Mouse (Mus musculus) E14TG2a.4 (cell line): ENCODE data around the gene Atp5s.

Source experiments
- H3K27me3 ChIP-seq: 2 replicates; pipeline ENCODE4 v1.6.1; 2014; ENCODE audit warnings: low read length, control low read depth; ENCODE audit not compliant: insufficient read depth
- H3K36me3 ChIP-seq: 2 replicates; pipeline ENCODE4 v1.6.1; 2014; ENCODE audit warnings: low read length, control low read depth; ENCODE audit not compliant: insufficient read depth
- H3K4me1 ChIP-seq: replicated peaks from 2 replicates; pipeline ENCODE4 v1.6.1; 2014; ENCODE audit warnings: low read depth, low read length, control low read depth
- H3K4me3 ChIP-seq: replicated peaks from 2 replicates; pipeline ENCODE4 v1.5.1; 2014; ENCODE audit warnings: mild to moderate bottlenecking, low read length
- H3K9me3 ChIP-seq: 2 replicates; pipeline ENCODE4 v1.6.1; 2014; ENCODE audit warnings: low read length, control low read depth
- CTCF ChIP-seq: conservative IDR thresholded peaks from 2 replicates; pipeline ENCODE4 v1.5.1; 2014; ENCODE audit warnings: low read length
- NANOG ChIP-seq: IDR thresholded peaks from 2 replicates; pipeline ENCODE4 v1.6.1; 2014; ENCODE audit warnings: borderline replicate concordance, low read length, mixed read lengths
- POU5F1 ChIP-seq: IDR thresholded peaks from 2 replicates; pipeline ENCODE4 v1.6.1; 2014; ENCODE audit warnings: low read length, borderline replicate concordance

The Atp5s gene

DNA sequence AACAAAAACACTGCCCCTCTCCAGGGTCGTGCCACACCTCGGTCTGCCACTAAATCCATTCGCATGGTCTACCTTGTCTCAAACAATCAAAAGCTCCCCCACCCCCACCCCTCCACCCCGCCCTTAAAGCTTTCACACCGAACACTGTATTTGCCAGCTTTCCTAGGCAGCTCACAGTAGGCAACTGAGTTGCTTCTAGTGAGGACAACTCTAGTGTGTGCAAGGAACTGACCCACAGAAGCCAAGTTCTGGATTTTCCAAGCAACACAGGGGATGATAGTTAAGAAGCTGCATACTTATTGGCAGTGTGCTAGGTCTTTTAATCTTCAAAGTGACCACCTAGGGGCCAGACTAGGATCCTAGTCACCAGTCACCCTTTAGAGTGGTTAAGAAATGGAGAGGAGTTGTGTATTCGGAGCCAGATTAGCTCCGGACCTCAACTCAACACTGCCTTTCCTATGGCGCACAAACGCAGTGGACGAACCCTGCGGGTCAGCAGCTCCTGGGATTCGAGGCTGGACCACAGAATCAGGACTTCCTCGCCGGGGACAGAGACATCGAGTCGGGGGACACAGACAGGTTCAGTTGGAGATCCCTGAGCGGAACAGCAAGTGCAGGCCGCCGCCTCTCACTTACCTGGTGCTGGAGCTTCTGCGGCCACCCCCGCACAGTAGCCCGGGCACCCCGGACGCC lies 586 bp upstream of the Atp5s start:
- H3K4me1 ChIP-seq: peaks cover 34% of the 10 kb centered on the region
- TF ChIP-seq CTCF (no peak), NANOG (no peak), POU5F1 (no peak)

DNA sequence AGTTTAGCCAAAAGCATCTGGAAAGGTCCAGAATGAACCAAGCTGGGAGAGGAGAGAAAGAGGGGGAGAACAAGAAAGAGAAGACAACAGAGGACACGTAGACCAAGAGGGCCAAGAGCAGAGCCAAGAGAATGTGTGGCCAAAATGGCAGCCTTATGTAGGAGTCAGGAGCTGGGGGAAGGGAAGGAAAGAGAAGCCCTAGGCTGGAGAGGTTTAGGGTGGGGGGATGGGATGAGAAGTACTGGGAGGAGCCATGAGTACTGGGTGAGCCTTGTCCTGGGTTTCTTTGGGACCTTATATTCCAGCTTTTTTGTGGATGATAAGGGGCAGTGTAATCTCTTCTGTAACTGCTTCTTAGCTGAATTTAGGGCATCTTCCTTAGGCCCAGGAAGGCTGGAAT lies 4.5 kb downstream of the Atp5s start:
- H3K27me3 ChIP-seq: no peaks in the 10 kb centered on the region
- TF ChIP-seq NANOG (no peak), POU5F1 (no peak), CTCF (no peak)
- H3K4me1 ChIP-seq: peaks cover 46% of the 10 kb centered on the region
- no peak overlapping the region for H3K4me3 ChIP-seq
- peaks cover 20% of the 10 kb centered on the region for H3K9me3 ChIP-seq
- peaks cover 22% of the 10 kb centered on the region for H3K36me3 ChIP-seq

More for the DNA sequence above, 586 bp upstream of the Atp5s start:
- Histone ChIP-seq H3K27me3 (no peaks in the 10 kb centered on the region), H3K4me3 (peak overlapping the region; percentile 88), H3K9me3 (peaks cover 38% of the 10 kb centered on the region), H3K36me3 (peaks cover 42% of the 10 kb centered on the region)

DNA sequence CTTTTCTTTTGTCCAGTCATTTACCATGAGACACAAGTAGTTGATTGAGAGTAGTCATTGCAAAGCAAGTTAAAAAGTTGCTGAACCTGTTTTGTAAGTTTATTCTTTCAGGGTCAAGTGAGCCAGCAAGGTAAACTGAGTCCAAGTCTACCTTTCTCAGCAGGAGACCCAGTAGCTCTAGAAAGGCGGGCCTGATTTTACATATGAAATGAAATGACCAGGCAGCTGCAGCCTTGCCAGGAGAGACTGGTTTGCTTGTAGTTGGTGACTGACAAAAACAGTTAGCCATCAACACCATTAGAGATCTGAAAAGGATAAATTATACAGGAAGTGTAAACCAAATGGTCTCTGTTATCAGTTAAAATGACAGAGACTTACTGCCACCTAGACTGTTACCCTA lies 5.6 kb downstream of the Atp5s start:
- H3K9me3 ChIP-seq: peaks cover 20% of the 10 kb centered on the region
- peaks cover 22% of the 10 kb centered on the region for H3K36me3 ChIP-seq
- peaks cover 44% of the 10 kb centered on the region for H3K4me1 ChIP-seq
- no peak overlapping the region for H3K4me3 ChIP-seq
- no peaks in the 10 kb centered on the region for H3K27me3 ChIP-seq
- no peak for TF ChIP-seq CTCF
- no peak for TF ChIP-seq POU5F1
- TF ChIP-seq NANOG: no peak

DNA sequence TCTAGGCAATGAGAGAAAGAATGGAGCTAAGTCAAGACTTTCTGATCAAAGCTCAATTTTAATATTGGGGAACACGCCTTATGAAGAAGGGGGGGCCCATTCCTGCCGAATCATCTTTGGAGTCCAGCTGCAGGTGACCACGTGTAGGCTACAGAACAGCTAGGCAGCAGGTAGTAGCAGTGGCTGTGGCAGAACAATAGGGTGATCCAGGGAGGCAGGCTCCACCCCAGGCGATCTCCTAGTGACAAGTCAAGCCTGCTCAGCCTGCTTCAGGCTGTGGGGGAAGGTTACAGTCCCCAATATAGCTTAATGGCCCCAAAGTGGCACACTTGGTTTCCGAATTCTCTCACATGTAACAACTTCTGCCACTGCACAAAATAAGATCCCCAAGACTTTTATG lies 7.5 kb downstream of the Atp5s start:
- Histone ChIP-seq H3K4me3 (no peak overlapping the region), H3K4me1 (peaks cover 32% of the 10 kb centered on the region), H3K36me3 (peaks cover 19% of the 10 kb centered on the region), H3K9me3 (peaks cover 20% of the 10 kb centered on the region), H3K27me3 (no peaks in the 10 kb centered on the region)
- TF ChIP-seq CTCF (no peak), POU5F1 (no peak), NANOG (no peak)

DNA sequence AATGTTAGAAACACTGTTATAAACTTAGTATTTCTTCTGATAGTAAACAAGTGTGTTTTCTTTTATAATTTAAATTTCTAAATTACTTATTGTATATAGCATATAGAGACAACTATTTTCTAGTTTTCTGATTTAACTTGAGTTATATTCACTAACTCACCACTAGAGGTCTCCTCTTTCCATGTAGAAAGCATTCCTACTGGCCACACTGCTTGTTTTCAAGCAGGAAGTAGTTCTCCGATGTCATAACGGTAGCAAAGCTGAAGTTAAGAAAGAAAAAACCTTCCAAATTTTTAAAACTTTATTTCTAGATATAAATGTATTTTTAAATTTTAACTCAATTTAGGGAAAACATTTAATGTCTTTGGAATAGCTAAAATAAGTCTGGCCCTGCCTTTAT lies 8.8 kb downstream of the Atp5s start:
- peaks cover 31% of the 10 kb centered on the region for H3K4me1 ChIP-seq
- H3K36me3 ChIP-seq: peaks cover 11% of the 10 kb centered on the region
- H3K9me3 ChIP-seq: peaks cover 20% of the 10 kb centered on the region
- no peaks in the 10 kb centered on the region for H3K27me3 ChIP-seq
- H3K4me3 ChIP-seq: no peak overlapping the region
- TF ChIP-seq CTCF (peak; percentile 70), NANOG (no peak)

DNA sequence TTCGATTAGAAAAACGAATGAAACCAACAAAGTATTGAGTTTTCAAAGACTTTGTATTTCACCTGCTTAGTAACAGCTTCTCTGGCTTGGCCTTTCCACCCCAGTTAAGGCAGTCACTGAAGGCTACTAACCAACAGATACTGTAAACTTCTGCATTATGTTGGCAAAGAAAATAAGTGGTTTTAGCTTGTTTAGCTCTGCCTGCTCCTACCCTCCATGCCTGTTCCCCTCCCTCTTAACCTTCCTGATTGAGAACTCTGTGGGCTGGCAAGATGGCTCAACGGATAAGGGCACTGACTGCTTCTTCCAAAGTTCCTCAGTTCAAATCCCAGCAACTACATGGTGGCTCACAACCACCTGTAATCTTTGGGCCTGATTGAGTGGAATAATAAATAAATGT lies 9.2 kb downstream of the Atp5s start:
- no peak for TF ChIP-seq NANOG
- no peak for TF ChIP-seq CTCF
- TF ChIP-seq POU5F1: no peak
- no peaks in the 10 kb centered on the region for H3K27me3 ChIP-seq
- H3K4me3 ChIP-seq: no peak overlapping the region
- H3K36me3 ChIP-seq: peaks cover 11% of the 10 kb centered on the region
- peaks cover 27% of the 10 kb centered on the region for H3K4me1 ChIP-seq
- peaks cover 20% of the 10 kb centered on the region for H3K9me3 ChIP-seq

DNA sequence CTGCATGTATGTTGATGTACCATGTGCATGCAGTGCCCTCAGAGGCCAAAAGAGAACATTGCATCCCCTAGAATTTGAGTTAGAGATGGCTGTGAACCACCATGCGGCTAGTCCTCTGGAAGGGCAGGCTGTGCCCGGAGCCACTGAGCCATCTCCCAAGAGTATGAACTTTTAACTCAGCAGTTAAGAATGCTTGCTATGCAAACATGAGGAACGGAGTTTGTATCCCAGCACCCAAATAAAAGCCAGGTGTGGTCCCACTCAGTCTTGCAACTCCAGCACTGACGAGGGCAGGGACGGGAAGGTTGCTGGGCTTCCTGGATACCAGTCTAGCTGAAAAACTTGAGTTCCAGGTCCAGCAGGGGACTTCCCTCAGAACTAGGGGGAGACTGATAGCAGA lies 17.2 kb downstream of the Atp5s start:
- H3K36me3 ChIP-seq: 0 out of 2 replicates have a peak, but pooled peaks cover 4% of the 10 kb centered on the region
- H3K4me1 ChIP-seq: no peaks in the 10 kb centered on the region
- H3K9me3 ChIP-seq: no peaks in the 10 kb centered on the region
- TF ChIP-seq POU5F1 (no peak), CTCF (no peak), NANOG (no peak)
- H3K4me3 ChIP-seq: no peak overlapping the region
- no peaks in the 10 kb centered on the region for H3K27me3 ChIP-seq

DNA sequence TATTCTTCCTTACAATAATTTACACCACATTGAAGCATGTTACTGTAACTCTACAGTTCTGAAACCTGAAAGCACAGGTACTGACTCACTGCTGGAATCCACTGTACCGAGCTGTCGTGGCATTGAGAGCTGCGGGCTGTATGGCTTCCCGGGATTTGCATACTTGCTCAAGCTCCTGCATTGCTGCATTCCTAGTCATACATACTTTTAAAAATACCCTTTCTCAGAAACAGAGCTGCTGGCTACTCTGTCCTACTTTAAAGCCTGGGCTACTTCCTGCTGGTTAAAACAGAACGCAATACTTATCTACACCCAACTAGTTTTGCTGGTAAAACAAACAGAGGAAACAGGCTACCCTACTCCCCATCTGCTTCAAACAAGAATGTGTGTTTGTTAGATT lies 19.4 kb downstream of the Atp5s start:
- Histone ChIP-seq H3K9me3 (no peaks in the 10 kb centered on the region), H3K4me3 (no peak overlapping the region), H3K36me3 (0 out of 2 replicates have a peak, but pooled peaks cover 4% of the 10 kb centered on the region), H3K27me3 (no peaks in the 10 kb centered on the region), H3K4me1 (no peaks in the 10 kb centered on the region)
- TF ChIP-seq POU5F1 (no peak), CTCF (no peak)

DNA sequence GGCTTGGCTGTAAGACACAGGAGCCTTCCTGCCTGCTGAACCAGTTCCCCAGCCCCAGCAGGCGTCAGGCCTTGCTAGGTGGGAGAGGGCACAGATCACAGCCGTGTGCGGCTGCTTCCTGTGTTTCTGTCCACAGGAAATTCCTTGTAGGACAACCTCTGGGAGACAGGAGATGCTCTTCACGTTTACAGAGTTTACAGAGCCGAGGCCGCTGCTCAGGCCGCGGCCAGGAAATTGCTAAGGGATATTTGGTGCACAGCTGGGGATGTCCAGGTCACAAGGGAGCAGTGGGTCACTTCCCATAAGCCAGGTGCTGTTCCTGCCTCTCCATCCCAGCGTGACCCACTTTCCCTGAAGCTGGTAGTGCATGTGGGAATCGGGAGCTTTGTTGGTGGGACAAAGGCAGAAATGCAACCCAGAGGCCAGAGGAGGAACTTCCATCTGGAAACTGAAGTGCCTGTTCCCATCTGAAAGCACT lies 27.2 kb downstream of the Atp5s start:
- peak overlapping the region; percentile 48 for H3K4me3 ChIP-seq
- no peaks in the 10 kb centered on the region for H3K36me3 ChIP-seq
- peaks cover 15% of the 10 kb centered on the region for H3K4me1 ChIP-seq
- H3K9me3 ChIP-seq: no peaks in the 10 kb centered on the region
- H3K27me3 ChIP-seq: 0 out of 2 replicates have a peak, but pooled peaks cover 4% of the 10 kb centered on the region
- TF ChIP-seq CTCF (no peak), NANOG (no peak)
